Mouse (Mus musculus) heart, adult 8-10 months (tissue): ENCODE results near the gene Gm14698. TPM values are rescaled to one million over a fixed set of nuclear protein-coding genes. Genes with fewer than 3 reads are reported as not detected.
"Not testable (repeated sequence)": the region's sequence is repeated elsewhere in the genome, so short reads cannot be mapped to it uniquely, and the experiment has no call there.

Source experiments
- DNase-seq: peaks from one replicate; pipeline ENCODE4 v3.0.0; 2022; ENCODE audit warnings: low spot score
- total RNA-seq, 4 experiments: library from RNA; stranded (reverse); gene quantifications; 2 replicates each; pipeline ENCODE4 v1.2.4; 2022

The Gm14698 gene
- total RNA-seq: 1 to 10 TPM in 1 of 4 experiments, under 1 TPM in 3; 0.34 to 1.9 (median 0.85) TPM

- not testable (repeated sequence) for DNase-seq
Measured at GRCm38 (mm10) chrX:68821059-68821458, at the start of gene Gm14698. Gene Gm14698, plus strand, starts transcription at chrX:68821093.

- DNase-seq: not testable (repeated sequence)
Measured at GRCm38 (mm10) chrX:68820449-68820848, 444 bp upstream of the Gm14698 start.

- DNase-seq: no peak
Measured at GRCm38 (mm10) chrX:68839548-68840444, 18.9 kb downstream of the Gm14698 start.

GRCm38 (mm10) chrX:68865145-68865544 is 44.3 kb downstream of the Gm14698 start:
- DNase-seq: no peak

Other genes starting within 250 kb of the Gm14698 start
- gene Fmr1, start 142.6 kb upstream of the Gm14698 start, total RNA-seq: 1 to 10 TPM; 6.8 to 9.0 (median 7.9) TPM
- gene Fmr1nb, start 59.3 kb upstream of the Gm14698 start, total RNA-seq: 1 to 10 TPM; 1.1 to 4.1 (median 2.5) TPM
- not detected for gene Gm6812, start 72.0 kb downstream of the Gm14698 start, total RNA-seq